Mouse (Mus musculus) kidney, adult 2 months (tissue): ENCODE measurements around the gene Pgpep1. TPM values are rescaled to one million over a fixed set of nuclear protein-coding genes. Genes with fewer than 3 reads are reported as not detected.

Experiments used
- DNase-seq: peaks from one replicate; pipeline ENCODE4 v3.0.0; 2021
- H3K27ac ChIP-seq: fragments of 200-500 bp; 2 replicates; pipeline ENCODE4 v1.5.1; 2012; ENCODE audit warnings: low read depth, low read length, control low read depth, inconsistent platforms; ENCODE audit not compliant: insufficient read depth
- H3K27me3 ChIP-seq: fragments of 200-500 bp; replicated peaks from 2 replicates; pipeline ENCODE4 v1.6.1; 2012; ENCODE audit warnings: mild to moderate bottlenecking, moderate library complexity, low read length, inconsistent platforms; ENCODE audit not compliant: control insufficient read depth, insufficient read depth
- H3K36me3 ChIP-seq: fragments of 200-500 bp; 2 replicates; pipeline ENCODE4 v1.6.1; 2012; ENCODE audit warnings: mild to moderate bottlenecking, moderate library complexity, low read length, inconsistent platforms; ENCODE audit not compliant: control insufficient read depth, insufficient read depth
- H3K4me1 ChIP-seq: fragments of 200-500 bp; 2 replicates; pipeline ENCODE4 v1.6.1; 2011; ENCODE audit warnings: low read length; ENCODE audit not compliant: control insufficient read depth, insufficient read depth
- H3K4me3 ChIP-seq: fragments of 200-500 bp; 2 replicates; pipeline ENCODE4 v1.5.1; 2011; ENCODE audit warnings: mild to moderate bottlenecking, low read depth, low read length, control low read depth; ENCODE audit not compliant: insufficient read depth
- CTCF ChIP-seq: fragments of 200-500 bp; conservative IDR thresholded peaks from 2 replicates; pipeline ENCODE4 v1.5.1; 2011; ENCODE audit warnings: low read depth, mild to moderate bottlenecking, control low read depth, low read length, moderate library complexity, mixed read lengths; ENCODE audit not compliant: insufficient read depth, insufficient read length
- POLR2A ChIP-seq: fragments of 200-500 bp; IDR thresholded peaks from one replicate; pipeline ENCODE4 v1.6.1; 2011; ENCODE audit warnings: low read depth, low read length, control low read depth
- WGBS: fragments of 180-500 bp; shearing (Covaris S2); methylation state at CpG from one replicate; pipeline ENCODE4 v1.1.7; 2018; 5-methylcytosine and 5-hydroxymethylcytosine counted together
- polyA plus RNA-seq: library from polyadenylated mRNA; depleted of rRNA; stranded (reverse); fragments of >200 nt; gene quantifications from 2 replicates; pipeline ENCODE4 v1.2.3, GENCODE M21; 2012

Gene Pgpep1
- polyA plus RNA-seq, 1 experiment = 296 TPM

GRCm38 (mm10) chr8:70689892-70690390, 29.8 kb upstream of the Pgpep1 start:
- TF ChIP-seq POLR2A (no peak), CTCF (no peak)
- Histone ChIP-seq H3K36me3 (no peaks in the 10 kb centered on the region), H3K27ac (no peak overlapping the region), H3K4me3 (no peak overlapping the region), H3K27me3 (no peaks in the 10 kb centered on the region), H3K4me1 (peaks cover 21% of the 10 kb centered on the region)
- peak; percentile 54 for DNase-seq
- WGBS = 62% methylated on average over 5 of the region's 5 CpGs

- Histone ChIP-seq H3K27ac (no peak overlapping the region), H3K4me1 (peaks cover 21% of the 10 kb centered on the region), H3K4me3 (no peak overlapping the region), H3K27me3 (no peaks in the 10 kb centered on the region), H3K36me3 (no peaks in the 10 kb centered on the region)
- TF ChIP-seq CTCF = no peak
- DNase-seq = no peak
- WGBS = 71% methylated on average over 3 of the region's 3 CpGs
Observed at GRCm38 (mm10) chr8:70688136-70688535, 27.9 kb upstream of the Pgpep1 start.

GRCm38 (mm10) chr8:70687576-70687975, 27.4 kb upstream of the Pgpep1 start:
- DNase-seq = peak; percentile 91
- H3K36me3 ChIP-seq = no peaks in the 10 kb centered on the region
- H3K4me3 ChIP-seq = no peak overlapping the region
- H3K27me3 ChIP-seq = no peaks in the 10 kb centered on the region
- WGBS = 20% methylated on average over 8 of the region's 8 CpGs
- H3K4me1 ChIP-seq = peaks cover 21% of the 10 kb centered on the region
- H3K27ac ChIP-seq = peak overlapping the region; percentile 45; the same call in 1 of the 2 replicates
- TF ChIP-seq CTCF = no peak
- no peak for TF ChIP-seq POLR2A

- Histone ChIP-seq H3K4me3 (no peak overlapping the region), H3K27ac (no peak overlapping the region), H3K27me3 (no peaks in the 10 kb centered on the region), H3K36me3 (no peaks in the 10 kb centered on the region), H3K4me1 (peaks cover 26% of the 10 kb centered on the region)
- 60% methylated on average over 7 of the region's 7 CpGs for WGBS
- TF ChIP-seq POLR2A = no peak
- no peak for TF ChIP-seq CTCF
- no peak for DNase-seq
Observed at GRCm38 (mm10) chr8:70684291-70684690, 24.1 kb upstream of the Pgpep1 start.

GRCm38 (mm10) chr8:70682692-70683091, 22.5 kb upstream of the Pgpep1 start:
- DNase-seq = no peak
- WGBS = 81% methylated on average over 3 of the region's 3 CpGs
- H3K27ac ChIP-seq = no peak overlapping the region

GRCm38 (mm10) chr8:70682193-70682592, 22.0 kb upstream of the Pgpep1 start:
- Histone ChIP-seq H3K4me3 (no peak overlapping the region), H3K4me1 (peaks cover 29% of the 10 kb centered on the region), H3K27ac (no peak overlapping the region), H3K27me3 (no peaks in the 10 kb centered on the region), H3K36me3 (no peaks in the 10 kb centered on the region)
- peak; percentile 64 for DNase-seq
- TF ChIP-seq CTCF (no peak), POLR2A (no peak)
- 24% methylated on average over 19 of the region's 19 CpGs for WGBS

More at GRCm38 (mm10) chr8:70682692-70683091, 22.5 kb upstream of the Pgpep1 start:
- H3K4me1 ChIP-seq = peaks cover 28% of the 10 kb centered on the region
- H3K4me3 ChIP-seq = no peak overlapping the region
- TF ChIP-seq POLR2A = no peak
- no peak for TF ChIP-seq CTCF
- H3K36me3 ChIP-seq = no peaks in the 10 kb centered on the region
- no peaks in the 10 kb centered on the region for H3K27me3 ChIP-seq

GRCm38 (mm10) chr8:70681410-70681809, 21.2 kb upstream of the Pgpep1 start:
- Histone ChIP-seq H3K27me3 (no peaks in the 10 kb centered on the region), H3K27ac (no peak overlapping the region), H3K4me3 (no peak overlapping the region), H3K4me1 (peaks cover 29% of the 10 kb centered on the region), H3K36me3 (no peaks in the 10 kb centered on the region)
- 87% methylated on average over 3 of the region's 3 CpGs for WGBS
- DNase-seq = no peak
- TF ChIP-seq CTCF (no peak), POLR2A (no peak)

- Histone ChIP-seq H3K4me1 (peaks cover 30% of the 10 kb centered on the region), H3K4me3 (no peak overlapping the region), H3K27me3 (no peaks in the 10 kb centered on the region), H3K36me3 (no peaks in the 10 kb centered on the region), H3K27ac (peak overlapping the region; percentile 57)
- 51% methylated on average over 3 of the region's 3 CpGs for WGBS
- peak; percentile 95 for DNase-seq
- TF ChIP-seq POLR2A (no peak), CTCF (no peak)
Observed at GRCm38 (mm10) chr8:70680039-70680438, 19.9 kb upstream of the Pgpep1 start.
